Mouse (Mus musculus) cerebellum, adult 11 months (tissue): Measurements from ENCODE around the gene Hist1h3e.

Experiments
- DNase-seq: peaks from one replicate; pipeline ENCODE4 v3.0.0; 2022

Gene Hist1h3e

DNA sequence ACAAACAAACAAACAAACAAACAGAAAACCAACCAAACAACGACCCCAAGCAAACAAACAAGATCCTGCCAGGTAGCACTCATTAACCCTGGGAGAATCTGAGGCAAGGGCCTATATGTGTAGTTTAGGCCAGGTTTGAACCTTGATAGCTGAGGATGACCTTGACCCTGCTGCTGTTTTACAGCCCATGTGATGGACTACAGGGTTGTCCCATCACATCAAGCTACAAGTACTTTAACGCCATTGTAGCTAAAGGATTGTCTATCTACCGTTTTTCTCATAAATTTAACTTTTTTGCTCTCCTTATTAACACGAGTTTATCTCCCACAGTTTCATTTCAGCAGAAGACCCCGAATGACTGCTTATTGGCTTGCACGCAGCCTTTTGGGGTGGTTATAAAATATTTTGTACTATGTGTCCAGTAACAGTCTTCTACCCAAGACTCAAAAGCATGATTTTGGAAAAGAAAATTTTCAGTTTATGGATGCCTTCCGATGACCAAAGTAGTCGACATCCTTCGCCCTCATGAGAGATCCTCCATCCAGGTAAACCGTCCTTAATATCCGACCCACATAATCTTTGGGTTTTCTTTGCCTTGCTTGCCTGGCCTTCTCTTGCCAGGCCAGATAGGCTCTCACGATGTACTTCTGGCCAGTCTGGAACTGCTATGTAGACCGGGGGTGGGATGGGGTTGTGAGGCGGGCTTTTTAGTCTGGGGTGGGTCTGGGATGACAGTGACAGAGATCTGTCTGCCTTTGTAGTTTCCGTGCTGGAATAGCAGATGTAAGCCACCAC, 46.1 kb downstream of the Hist1h3e start:
- no peak for DNase-seq

DNA sequence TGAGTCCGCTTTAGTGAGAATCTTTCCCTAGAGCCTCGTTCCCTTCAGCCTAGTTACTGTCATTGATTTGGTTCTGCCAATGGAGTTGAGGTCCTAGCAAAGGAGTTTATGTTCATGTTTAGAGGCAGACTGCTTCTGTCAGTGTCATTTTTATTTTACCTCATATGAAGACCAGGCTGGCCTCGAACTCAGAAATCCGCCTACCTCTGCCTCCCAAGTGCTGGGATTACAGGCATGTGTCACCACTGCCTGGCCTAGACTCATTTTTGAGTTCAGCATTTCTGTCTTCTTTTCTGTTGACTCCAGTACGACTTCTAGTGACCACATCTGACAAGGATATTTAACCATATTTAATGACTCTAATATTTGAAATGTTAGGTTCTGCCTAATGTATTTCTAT, 46.9 kb downstream of the Hist1h3e start:
- DNase-seq: no peak

DNA sequence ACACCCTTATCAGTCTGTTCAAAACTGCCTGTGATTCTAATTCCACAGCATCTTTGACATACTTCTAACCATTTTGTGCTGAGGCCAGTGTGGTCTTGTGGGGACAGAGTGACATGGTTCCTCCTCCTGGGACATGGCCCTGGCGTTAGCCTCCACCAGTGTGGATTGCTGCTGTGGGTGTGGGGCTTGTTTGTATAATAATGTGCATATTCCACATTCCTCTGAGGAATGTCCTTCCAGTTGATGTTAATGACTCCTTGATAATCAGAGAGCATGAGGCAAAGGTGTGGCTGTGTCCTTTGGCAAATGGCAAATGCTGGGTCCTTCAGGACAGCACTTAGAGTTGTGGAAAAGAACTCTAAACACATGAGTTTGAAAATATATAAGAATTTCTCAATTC, 48.7 kb downstream of the Hist1h3e start:
- no peak for DNase-seq
